Mouse (Mus musculus) liver, adult (tissue): ENCODE data around the gene E2f2.

Experiments used
- GATA4 ChIP-seq: IDR thresholded peaks from 2 replicates; pipeline ENCODE4 v1.6.1; 2014; ENCODE audit warnings: mild to moderate bottlenecking, low read length; ENCODE audit not compliant: insufficient replicate concordance

E2f2 gene

DNA sequence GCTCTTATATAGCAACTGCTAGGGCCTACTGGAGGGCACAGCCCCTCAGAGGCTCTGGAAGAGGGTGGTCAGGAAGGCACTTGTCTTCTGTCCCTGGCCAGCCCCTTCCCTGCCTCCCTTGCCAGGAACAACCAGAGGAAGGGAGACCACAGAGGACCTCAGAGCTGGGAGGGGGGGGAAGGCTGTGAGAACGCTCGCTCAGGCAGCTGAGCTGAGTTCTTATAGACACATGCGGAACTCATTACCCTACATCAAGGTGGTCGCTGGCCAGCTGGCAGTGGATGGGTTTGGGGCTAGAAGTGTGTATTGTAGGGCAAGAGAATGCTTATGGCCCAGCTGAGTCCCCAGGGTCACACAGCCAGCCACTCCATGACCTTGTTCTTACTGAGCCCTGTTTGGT, 21.6 kb upstream of the E2f2 start:
- TF ChIP-seq GATA4: no peak

DNA sequence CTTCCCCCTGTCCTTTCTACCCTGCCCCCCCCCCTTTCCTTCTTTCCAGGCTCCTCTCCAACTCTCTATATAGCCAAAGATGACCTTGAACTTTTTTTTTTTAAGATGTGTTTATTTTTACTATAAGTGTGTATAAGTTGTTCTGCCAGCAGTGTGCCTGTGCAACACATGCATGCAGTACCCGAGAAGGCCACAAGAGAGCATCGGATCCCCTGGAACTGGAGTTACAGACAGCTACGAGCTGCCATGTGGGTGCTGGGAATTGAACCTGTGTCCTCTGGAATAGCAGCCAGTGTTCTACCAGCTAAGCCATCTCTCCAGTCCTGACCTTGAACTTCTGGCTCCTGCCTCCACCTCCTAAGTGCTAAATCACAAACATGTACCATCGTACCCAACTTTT, 19.4 kb upstream of the E2f2 start:
- no peak for TF ChIP-seq GATA4

DNA sequence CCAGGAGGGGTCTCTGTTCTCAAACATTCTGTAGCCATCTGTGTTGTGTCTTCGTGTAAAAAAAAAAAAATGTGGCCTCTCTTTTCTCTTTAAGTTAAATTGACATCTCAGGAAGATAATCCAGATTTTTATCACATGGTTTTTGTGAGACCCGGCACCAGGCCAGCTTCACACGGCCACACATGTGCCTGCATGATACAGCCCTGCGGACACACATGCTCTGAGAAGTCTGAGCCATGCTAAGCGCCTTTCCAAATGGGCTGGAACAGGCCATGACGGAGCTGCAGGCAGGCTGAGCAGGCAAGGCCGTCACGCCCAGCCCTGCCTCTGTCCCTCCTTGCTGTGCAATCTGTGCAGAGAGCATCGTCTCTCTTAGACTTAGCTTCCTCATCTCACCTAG, 17.7 kb upstream of the E2f2 start:
- no peak for TF ChIP-seq GATA4

DNA sequence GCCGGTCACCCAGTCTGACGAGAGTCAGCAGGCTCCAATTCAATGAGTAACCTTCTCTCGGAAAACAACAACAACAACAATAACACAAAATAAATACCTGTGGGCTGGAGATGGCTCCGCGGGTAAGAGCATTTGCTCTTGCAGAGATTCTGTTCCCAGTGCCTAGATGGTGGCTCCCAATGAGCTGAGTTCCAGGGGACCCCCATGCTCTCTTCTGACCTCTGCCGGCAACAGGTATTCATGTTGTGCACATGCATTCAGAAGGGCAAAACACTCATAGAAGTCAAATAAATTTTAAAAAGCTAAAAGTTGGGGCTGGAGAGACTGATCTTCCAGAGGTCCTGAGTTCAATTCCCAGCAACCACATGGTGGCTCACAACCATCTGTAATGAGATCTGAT, 13.7 kb upstream of the E2f2 start:
- TF ChIP-seq GATA4: no peak

DNA sequence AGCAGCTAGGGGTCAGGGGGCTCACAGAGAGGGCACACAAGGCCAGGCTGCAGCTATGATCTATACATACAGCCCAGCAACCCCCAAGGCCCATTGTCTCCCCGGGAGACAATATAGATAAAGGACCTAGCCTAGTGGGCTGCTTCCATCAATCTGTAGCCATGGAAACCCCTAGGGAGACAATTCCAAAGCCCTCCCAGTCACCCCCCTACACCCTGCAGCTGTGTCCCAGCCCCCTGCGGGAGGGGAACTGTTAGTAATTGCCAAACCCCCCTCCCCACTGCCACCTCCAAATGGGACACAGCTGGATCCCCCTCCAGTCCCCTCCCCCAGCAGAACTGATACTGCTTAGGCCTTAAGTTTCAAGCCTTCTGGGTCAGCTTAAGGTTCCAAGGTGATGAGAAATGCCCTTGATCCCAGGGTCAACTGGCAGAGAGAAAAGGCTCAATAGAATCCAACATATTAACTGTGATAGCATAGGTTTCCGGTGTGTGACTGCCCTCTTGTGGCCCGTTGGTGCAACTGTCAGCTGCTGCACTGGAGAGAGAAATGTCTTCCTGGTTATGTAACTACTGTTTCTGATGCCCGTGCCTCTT, 12.3 kb upstream of the E2f2 start:
- no peak for TF ChIP-seq GATA4

DNA sequence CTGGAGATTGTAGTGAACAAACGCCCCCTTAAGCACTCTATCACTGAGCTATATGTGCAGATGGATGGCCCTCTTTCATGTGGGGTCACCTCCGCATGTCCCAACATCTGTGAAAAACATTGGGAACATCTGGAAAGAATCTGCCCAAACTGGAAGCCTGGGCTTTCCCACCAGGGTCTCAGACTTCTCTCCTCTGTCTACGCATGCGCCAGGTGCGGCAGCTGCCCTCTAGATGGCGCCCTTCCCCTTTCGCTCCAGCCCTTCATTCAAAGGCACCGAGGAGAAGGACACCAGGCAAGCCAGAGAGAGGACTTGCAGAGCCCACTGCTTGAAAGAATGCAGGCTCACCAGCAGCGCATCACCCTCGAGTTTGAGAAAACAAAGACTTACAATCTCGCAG, 8.7 kb upstream of the E2f2 start:
- no peak for TF ChIP-seq GATA4

DNA sequence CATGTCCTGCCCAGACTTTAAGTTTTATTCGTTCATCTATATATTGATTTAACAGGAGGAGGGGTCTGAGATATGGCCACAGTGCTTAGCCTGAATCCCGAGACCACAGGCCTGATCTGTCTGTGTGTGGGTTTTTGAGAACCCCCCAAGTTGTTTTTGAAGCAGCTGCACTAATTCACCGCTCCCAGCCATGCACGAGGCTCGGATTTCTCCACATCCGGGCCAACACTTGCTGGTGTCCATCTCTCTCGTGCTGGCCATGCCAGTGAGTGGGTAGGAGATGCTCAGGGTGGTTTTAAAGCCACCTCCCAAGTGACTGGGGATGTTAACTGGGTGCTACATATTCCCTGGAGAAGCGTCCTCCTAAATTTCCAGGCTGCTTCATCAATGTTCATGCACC, 7.2 kb upstream of the E2f2 start:
- no peak for TF ChIP-seq GATA4

DNA sequence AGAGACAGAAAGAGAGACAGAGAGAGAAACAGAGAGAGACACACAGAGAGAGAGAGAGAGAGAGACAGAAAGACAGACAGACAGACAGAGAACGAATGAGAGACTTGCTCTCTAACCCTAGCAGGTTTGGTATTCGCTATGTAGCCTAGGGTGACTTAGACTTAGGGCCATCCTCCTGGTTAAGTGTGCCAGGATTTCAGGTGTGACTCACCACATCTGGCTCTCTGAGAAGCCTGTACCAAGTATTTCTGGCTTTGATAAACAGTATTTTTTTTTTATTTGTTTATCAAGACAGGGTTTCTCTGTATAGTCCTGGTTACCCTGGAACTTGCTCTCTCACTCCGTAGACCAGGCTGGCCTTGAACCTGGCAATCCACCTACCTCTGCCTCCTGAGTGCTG, 4.5 kb upstream of the E2f2 start:
- TF ChIP-seq GATA4: no peak

DNA sequence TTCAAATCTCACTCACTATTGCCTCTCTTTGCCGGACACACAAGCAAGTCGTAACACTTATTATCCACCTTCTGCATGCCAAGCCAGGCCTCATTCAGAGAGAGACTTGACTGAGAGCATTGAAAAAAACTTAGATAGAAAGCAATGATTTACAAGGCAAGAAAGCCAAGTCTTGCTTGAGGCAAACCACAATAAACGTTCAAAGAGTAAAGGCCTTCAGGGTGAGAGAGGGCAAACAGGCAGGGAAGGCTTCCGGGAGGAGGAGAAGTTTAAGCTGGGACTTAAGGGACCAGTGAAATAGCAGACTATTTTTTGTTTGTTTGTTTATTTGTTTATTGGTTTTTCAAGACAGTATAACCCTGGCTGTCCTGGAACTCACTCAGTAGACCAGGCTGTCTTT, 1.8 kb upstream of the E2f2 start:
- TF ChIP-seq GATA4: no peak

DNA sequence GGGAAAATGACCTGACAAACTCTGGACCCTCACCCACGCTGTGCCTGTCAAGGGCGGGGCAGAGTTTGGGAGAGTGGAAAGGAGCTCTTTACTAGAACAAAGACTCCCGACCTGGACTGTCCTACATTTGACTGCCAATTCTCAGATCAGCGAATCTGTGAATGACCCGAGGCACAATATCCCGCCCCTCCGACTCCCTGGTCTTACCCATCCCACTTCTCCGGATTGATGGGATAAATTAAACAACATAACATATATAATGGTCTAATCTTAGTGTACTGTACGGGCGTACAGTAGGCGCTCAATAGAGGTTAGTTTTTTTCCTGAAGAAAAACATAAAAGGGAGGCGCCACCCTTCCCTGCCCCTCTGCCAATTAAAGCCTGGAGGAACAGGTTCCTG, 739 bp upstream of the E2f2 start:
- no peak for TF ChIP-seq GATA4

DNA sequence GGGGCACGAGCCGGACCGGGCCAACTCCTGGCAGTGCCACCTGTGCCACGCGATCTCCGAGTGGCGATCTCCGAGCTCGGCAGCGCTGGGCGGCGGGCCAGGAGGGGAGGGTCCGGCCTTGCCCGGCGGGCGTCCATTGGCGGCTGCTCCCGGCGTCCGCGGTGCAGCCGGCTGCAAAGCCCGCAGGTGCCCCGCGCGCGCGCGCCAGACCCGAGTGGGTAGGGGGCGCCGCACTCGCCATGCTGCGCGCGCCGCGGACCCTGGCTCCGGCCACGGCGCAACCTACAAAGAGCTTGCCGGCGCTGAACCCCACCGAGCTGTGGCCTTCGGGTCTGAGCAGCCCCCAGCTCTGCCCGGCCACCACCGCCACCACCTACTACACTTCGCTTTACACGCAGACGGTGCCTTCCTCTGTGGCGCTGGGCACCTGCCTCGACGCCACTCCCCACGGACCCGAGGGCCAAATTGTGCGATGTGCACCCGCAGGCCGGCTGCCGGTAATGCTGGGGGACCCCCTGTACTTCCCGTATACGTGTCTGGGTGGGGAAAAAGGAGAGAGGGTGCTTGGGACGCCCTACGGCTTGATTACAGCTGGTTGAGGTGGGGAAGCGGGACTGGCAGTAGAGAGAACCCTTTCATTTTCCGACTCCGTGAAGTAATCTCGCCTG, 482 bp downstream of the E2f2 start:
- no peak for TF ChIP-seq GATA4

DNA sequence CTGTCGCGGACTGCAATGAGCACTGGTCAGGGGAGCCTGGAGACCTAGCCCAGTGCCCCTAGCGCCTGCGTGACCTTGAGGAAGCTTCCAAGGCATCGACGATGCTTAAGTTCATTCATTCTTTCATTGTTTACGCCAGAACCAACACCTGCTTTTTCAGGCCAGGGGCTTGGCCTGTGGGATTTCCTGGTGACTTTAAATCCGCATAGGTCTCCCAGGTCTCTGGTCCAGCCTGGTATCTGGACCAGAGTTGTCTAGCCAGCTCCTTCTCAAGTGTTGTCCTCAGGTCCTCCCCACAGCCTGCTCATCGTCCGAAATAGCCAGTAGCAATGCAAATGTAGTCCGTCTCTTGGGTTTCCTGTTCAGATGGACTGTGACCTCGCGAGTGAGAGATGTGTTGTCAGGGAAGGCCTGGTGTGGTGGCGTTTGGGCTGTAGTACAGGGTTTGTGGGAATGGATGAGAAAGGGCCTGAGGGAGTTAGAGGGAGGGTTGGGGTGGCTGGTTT, 1.1 kb downstream of the E2f2 start:
- TF ChIP-seq GATA4: no peak

DNA sequence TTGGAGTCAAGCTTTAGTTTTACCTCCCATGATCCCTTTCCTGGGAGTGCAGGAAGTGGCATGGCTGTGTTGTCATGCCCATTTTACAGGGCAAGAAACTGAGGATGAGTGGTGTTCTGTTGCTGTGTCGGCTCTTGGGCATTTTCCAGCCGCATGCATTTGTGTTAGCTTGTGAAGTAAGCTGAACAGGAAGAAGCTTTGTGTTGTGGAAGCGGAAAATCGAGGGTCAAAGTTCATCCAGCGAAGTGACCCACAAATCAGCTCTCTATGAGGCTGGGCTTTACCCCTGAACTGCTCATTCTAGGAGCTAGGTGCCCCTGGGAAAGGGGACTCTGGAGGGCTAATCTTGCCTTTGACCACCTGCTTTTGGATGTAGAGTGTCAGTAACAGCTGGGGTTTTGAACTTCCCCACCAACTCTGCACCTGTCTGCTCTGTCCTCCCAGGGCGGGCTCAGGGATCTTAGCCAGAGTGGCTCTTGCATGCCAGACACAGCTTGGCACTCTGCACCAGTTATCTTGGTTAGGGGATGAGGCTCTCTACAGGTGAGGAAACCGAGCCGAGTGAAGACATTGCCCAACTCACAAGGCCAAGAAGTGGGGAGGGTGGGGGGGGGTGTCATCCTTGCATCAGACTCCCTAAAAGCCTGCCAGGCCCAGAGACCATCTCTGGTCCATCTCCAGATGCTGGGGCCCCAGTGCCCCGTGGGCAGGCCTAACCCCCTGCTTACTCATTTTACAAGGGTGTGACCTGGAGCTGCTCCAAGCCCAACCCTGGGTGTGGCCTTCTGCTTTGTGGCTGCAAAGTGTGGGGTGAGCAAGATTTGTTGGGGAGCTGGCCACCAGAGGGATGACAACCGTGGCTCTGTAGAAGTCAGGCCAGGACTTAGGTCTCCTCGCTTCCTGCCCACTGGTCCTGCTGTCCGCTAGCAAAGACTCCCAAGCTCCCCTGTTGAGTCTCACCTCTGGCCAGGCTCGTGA, 2.3 kb downstream of the E2f2 start:
- no peak for TF ChIP-seq GATA4

DNA sequence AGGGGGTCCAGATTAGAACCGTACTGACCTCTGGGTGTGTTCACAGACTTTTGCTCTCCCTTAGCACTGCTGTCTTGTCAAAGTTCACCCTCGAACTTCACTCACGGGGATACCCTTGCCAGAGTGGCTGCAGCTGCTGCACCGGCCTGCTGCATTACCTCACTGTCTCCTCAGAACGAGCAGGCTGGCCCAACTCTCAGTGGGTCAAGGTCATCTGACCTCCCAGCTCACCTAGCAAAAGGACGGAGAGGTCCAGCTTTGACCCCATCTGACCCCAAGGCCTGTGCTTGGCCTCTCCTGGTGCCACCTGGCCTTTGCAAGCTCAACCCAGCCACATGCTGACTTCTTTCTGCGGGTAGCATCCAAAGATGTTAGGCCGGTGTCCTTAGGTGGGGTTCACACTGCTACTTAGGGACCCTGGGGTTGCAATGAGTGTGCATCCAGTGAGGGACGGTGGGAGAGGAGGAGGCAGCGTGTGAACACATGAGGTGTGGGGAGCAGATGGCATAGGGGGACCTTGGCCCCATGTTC, 3.9 kb downstream of the E2f2 start:
- no peak for TF ChIP-seq GATA4

DNA sequence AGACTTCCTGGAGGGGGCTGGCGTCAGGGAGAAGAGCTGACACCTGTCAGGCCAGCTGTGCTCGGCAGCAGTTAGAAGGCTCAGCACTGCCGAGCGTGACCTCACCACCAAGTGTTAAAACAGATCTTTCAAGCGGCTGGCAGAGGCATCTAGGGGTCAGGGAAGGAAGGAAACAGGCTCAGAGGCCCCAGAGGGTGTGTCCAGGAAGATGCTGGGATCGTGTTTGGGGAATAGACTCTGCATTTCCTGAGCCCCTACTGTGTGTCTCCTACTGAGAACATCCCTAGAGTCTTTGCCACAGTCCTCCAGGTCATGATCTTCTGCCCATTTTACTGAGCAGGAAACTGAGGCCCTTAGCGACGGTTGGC, 5.0 kb downstream of the E2f2 start:
- TF ChIP-seq GATA4: no peak
